Mouse (Mus musculus) E14TG2a.4 (cell line): ENCODE data around the gene Med13.

ENCODE experiments used
- H3K27me3 ChIP-seq: 2 replicates; pipeline ENCODE4 v1.6.1; 2014; ENCODE audit warnings: low read length, control low read depth; ENCODE audit not compliant: insufficient read depth
- H3K36me3 ChIP-seq: 2 replicates; pipeline ENCODE4 v1.6.1; 2014; ENCODE audit warnings: low read length, control low read depth; ENCODE audit not compliant: insufficient read depth
- H3K4me1 ChIP-seq: replicated peaks from 2 replicates; pipeline ENCODE4 v1.6.1; 2014; ENCODE audit warnings: low read depth, low read length, control low read depth
- H3K4me3 ChIP-seq: replicated peaks from 2 replicates; pipeline ENCODE4 v1.5.1; 2014; ENCODE audit warnings: mild to moderate bottlenecking, low read length
- H3K9me3 ChIP-seq: 2 replicates; pipeline ENCODE4 v1.6.1; 2014; ENCODE audit warnings: low read length, control low read depth
- CTCF ChIP-seq: conservative IDR thresholded peaks from 2 replicates; pipeline ENCODE4 v1.5.1; 2014; ENCODE audit warnings: low read length
- NANOG ChIP-seq: IDR thresholded peaks from 2 replicates; pipeline ENCODE4 v1.6.1; 2014; ENCODE audit warnings: borderline replicate concordance, low read length, mixed read lengths
- POU5F1 ChIP-seq: IDR thresholded peaks from 2 replicates; pipeline ENCODE4 v1.6.1; 2014; ENCODE audit warnings: low read length, borderline replicate concordance

Gene Med13

DNA sequence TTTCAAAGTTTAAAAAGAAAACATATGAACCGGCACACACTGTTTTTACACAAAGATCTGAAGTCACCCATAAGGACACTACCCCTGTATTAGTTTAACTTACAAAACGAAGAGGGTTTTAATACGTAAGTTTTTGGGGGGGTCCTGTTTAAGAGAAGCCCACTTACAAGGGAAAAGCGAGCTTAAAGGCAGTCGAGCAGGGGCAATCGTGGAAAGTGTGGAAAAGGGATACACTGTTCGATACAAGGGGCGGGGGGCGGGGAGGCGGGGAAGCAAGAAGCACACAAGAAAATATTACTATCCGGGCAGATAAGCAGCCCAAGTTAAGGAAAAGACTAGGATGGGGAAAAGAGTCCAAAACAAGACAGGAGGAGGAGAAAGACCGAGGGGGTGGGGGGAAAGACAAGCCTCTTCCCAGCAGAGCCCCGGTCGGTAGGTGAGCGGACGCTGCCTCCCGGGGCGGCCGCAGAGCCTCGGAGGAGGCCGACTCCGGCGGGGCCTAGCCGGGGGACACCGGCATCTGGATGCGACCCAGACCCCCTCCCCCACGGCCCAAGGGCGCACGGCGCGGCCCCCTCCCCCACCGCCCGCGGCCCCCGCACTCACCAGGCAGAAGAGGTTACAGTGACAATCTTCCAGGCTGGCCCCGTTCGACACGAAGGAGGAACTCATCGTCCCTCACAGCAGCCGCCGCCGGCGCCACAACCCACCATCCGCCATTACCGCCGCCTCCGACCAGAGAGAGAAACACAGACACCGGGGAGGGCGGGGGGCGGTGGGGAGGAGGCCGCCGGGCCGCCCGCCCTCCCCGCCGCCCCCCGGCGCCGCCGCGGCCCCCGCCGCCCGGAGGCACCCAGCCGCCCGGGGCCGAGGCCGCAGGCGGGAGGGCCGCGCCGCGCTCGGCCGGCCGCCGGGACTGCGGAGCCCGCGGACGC lies at the start of gene Med13:
Gene Med13, minus strand, starts transcription at position 749 of the 935 bp plus-strand sequence.
- H3K9me3 ChIP-seq: no peaks in the 10 kb centered on the region
- H3K36me3 ChIP-seq: peaks cover 25% of the 10 kb centered on the region
- peaks cover 28% of the 10 kb centered on the region for H3K4me1 ChIP-seq
- peaks cover 10% of the 10 kb centered on the region for H3K27me3 ChIP-seq
- peak within 1 kb of the TSS; percentile 99 for H3K4me3 ChIP-seq
- TF ChIP-seq CTCF: no peak
- TF ChIP-seq NANOG: no peak

DNA sequence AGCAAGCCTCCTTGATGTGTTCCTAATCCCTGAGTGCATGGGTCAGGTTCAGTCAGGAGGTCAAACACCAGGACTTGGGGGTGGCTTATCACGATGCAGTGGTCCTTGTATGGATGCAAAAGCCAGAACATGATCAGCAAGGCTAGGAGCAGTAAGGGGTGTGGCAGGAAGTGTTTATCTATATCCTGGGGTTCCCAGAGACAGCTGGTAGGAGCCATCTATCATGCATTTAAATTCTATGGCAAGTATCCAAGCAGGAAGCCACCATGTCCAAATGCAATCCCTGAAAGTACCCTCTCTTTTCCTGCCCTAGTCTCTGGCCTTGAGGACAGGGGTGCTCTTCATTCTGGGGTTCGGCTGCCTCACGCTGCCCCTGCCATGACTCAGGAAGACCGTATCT lies 47.2 kb upstream of the Med13 start:
- Histone ChIP-seq H3K4me1 (peaks cover 14% of the 10 kb centered on the region), H3K36me3 (no peaks in the 10 kb centered on the region), H3K27me3 (0 out of 2 replicates have a peak, but pooled peaks cover 7% of the 10 kb centered on the region), H3K9me3 (no peaks in the 10 kb centered on the region), H3K4me3 (no peak overlapping the region)
- TF ChIP-seq NANOG (no peak), POU5F1 (no peak), CTCF (no peak)

- peaks cover 8% of the 10 kb centered on the region for H3K4me1 ChIP-seq
- TF ChIP-seq CTCF (no peak), NANOG (no peak), POU5F1 (no peak)
- no peaks in the 10 kb centered on the region for H3K9me3 ChIP-seq
- no peak overlapping the region for H3K4me3 ChIP-seq
- no peaks in the 10 kb centered on the region for H3K36me3 ChIP-seq
- peaks cover 7% of the 10 kb centered on the region; the same call in 1 of the 2 replicates for H3K27me3 ChIP-seq
Observed at GRCm38 (mm10) chr11:86403845-86404244, 46.4 kb upstream of the Med13 start.

- H3K27me3 ChIP-seq: peaks cover 10% of the 10 kb centered on the region; the same call in 1 of the 2 replicates
- H3K9me3 ChIP-seq: no peaks in the 10 kb centered on the region
- H3K36me3 ChIP-seq: no peaks in the 10 kb centered on the region
- peaks cover 10% of the 10 kb centered on the region for H3K4me1 ChIP-seq
- no peak overlapping the region for H3K4me3 ChIP-seq
- TF ChIP-seq CTCF (no peak), POU5F1 (no peak), NANOG (no peak)
Observed at GRCm38 (mm10) chr11:86399241-86400107, 42.1 kb upstream of the Med13 start.

DNA sequence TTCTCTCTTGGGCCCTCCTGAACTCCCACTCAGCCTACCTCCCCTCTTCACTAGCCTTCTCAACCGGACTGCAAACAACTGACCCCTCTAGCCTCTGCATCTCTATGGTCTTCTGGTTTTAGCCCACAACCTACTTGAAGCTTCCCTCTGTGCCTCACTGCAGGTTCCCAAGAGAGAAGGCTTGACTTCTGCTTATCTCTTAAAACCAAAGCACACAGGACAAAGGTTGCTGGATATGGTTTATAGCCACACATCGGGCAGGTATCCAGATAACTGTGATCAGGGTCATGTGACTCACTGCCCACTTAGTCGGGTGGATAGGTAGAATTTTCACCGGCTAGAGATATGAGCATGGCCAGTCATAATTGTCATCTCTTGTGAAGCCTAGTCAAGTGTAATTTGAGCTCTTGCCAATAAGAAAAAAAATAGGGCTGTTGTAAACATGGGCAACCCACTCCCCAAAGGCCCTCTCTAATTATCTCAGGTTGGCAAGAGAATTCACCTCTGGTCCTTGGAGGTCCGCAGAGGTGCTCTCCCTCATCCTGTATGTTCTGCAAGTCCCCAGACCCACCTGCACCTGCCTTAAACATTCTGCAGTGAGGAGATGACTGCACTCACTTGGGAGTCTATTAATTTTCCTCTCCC lies 39.7 kb upstream of the Med13 start:
- H3K9me3 ChIP-seq: no peaks in the 10 kb centered on the region

DNA sequence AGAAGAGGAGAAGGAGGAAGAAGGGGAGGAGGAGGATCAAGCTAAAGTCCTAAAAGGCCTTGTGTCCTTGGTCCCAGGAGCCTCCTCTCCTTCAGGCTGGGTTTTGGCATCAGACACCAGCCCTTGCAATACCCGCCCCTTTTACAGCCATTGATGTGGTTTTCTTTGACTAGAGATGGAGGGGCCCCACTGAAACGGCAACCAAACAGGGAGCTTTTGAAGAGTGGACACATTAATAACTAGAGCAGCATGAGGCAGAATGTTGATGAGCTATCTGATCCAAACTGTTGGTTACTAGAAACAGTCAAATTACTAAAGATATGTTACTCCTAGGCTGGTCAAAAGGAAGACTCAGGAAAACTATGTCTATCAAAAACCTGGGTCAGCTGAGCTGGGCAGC lies 39.1 kb upstream of the Med13 start:
- TF ChIP-seq NANOG (no peak), CTCF (no peak), POU5F1 (no peak)
- H3K27me3 ChIP-seq: peaks cover 3% of the 10 kb centered on the region; the same call in 1 of the 2 replicates
- peaks cover 7% of the 10 kb centered on the region for H3K4me1 ChIP-seq
- no peak overlapping the region for H3K4me3 ChIP-seq
- no peaks in the 10 kb centered on the region for H3K36me3 ChIP-seq
- H3K9me3 ChIP-seq: no peaks in the 10 kb centered on the region

More for the DNA sequence above, 39.7 kb upstream of the Med13 start:
- Histone ChIP-seq H3K4me3 (no peak overlapping the region), H3K36me3 (no peaks in the 10 kb centered on the region), H3K27me3 (peaks cover 3% of the 10 kb centered on the region; the same call in 1 of the 2 replicates), H3K4me1 (peaks cover 7% of the 10 kb centered on the region)
- no peak for TF ChIP-seq CTCF
- TF ChIP-seq NANOG: no peak
- no peak for TF ChIP-seq POU5F1

GRCm38 (mm10) chr11:86395513-86396125 lies 38.2 kb upstream of the Med13 start:
- Histone ChIP-seq H3K27me3 (peaks cover 3% of the 10 kb centered on the region; the same call in 1 of the 2 replicates), H3K4me1 (peaks cover 7% of the 10 kb centered on the region), H3K9me3 (no peaks in the 10 kb centered on the region), H3K36me3 (no peaks in the 10 kb centered on the region), H3K4me3 (no peak overlapping the region)
- TF ChIP-seq POU5F1: no peak
- TF ChIP-seq NANOG: no peak
- TF ChIP-seq CTCF: no peak

- Histone ChIP-seq H3K9me3 (no peaks in the 10 kb centered on the region), H3K27me3 (peaks cover 3% of the 10 kb centered on the region; the same call in 1 of the 2 replicates), H3K4me3 (no peak overlapping the region), H3K4me1 (peaks cover 7% of the 10 kb centered on the region), H3K36me3 (no peaks in the 10 kb centered on the region)
- TF ChIP-seq POU5F1 (no peak), CTCF (no peak), NANOG (no peak)
Observed at GRCm38 (mm10) chr11:86395100-86395499, 37.7 kb upstream of the Med13 start.
